Mouse (Mus musculus) kidney, adult 2 months (tissue): ENCODE measurements around the gene Rpl38. TPM values are rescaled to one million over a fixed set of nuclear protein-coding genes. Genes with fewer than 3 reads are reported as not detected.

ENCODE experiments used
- DNase-seq: peaks from one replicate; pipeline ENCODE4 v3.0.0; 2021
- H3K27ac ChIP-seq: fragments of 200-500 bp; 2 replicates; pipeline ENCODE4 v1.5.1; 2012; ENCODE audit warnings: low read depth, low read length, control low read depth, inconsistent platforms; ENCODE audit not compliant: insufficient read depth
- H3K27me3 ChIP-seq: fragments of 200-500 bp; replicated peaks from 2 replicates; pipeline ENCODE4 v1.6.1; 2012; ENCODE audit warnings: mild to moderate bottlenecking, moderate library complexity, low read length, inconsistent platforms; ENCODE audit not compliant: control insufficient read depth, insufficient read depth
- H3K36me3 ChIP-seq: fragments of 200-500 bp; 2 replicates; pipeline ENCODE4 v1.6.1; 2012; ENCODE audit warnings: mild to moderate bottlenecking, moderate library complexity, low read length, inconsistent platforms; ENCODE audit not compliant: control insufficient read depth, insufficient read depth
- H3K4me1 ChIP-seq: fragments of 200-500 bp; 2 replicates; pipeline ENCODE4 v1.6.1; 2011; ENCODE audit warnings: low read length; ENCODE audit not compliant: control insufficient read depth, insufficient read depth
- H3K4me3 ChIP-seq: fragments of 200-500 bp; 2 replicates; pipeline ENCODE4 v1.5.1; 2011; ENCODE audit warnings: mild to moderate bottlenecking, low read depth, low read length, control low read depth; ENCODE audit not compliant: insufficient read depth
- CTCF ChIP-seq: fragments of 200-500 bp; conservative IDR thresholded peaks from 2 replicates; pipeline ENCODE4 v1.5.1; 2011; ENCODE audit warnings: low read depth, mild to moderate bottlenecking, control low read depth, low read length, moderate library complexity, mixed read lengths; ENCODE audit not compliant: insufficient read depth, insufficient read length
- POLR2A ChIP-seq: fragments of 200-500 bp; IDR thresholded peaks from one replicate; pipeline ENCODE4 v1.6.1; 2011; ENCODE audit warnings: low read depth, low read length, control low read depth
- WGBS: fragments of 180-500 bp; shearing (Covaris S2); methylation state at CpG from one replicate; pipeline ENCODE4 v1.1.7; 2018; 5-methylcytosine and 5-hydroxymethylcytosine counted together
- polyA plus RNA-seq: library from polyadenylated mRNA; depleted of rRNA; stranded (reverse); fragments of >200 nt; gene quantifications from 2 replicates; pipeline ENCODE4 v1.2.3, GENCODE M21; 2012; rRNA removed

Gene Rpl38
- 432 and 738 TPM in 2 replicates for polyA plus RNA-seq

DNA sequence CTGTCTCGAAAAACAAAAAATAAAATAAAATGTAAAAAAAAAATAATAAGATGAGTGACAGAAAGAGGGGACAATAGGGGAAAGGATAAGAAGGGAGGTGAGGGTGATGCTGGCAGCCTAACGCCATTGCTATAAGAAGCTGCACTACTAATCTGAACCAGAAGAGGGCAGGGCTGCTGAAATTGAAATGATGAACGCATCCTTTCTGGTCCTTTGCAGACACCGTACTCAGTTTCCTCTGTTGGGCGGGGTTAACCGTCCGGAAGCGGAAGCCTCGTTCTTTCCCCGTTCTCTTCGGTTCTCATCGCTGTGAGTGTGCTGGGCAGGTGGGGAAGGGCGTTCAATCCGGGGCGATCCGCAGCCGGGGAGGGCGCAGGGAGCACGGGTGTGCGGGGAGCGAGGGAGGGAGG lies at the start of gene Rpl38:
Rpl38 (plus strand) TSS at position 224 of the 410 bp plus-strand sequence.
- H3K27me3 ChIP-seq = no peaks in the 10 kb centered on the region
- H3K36me3 ChIP-seq = peaks cover 3% of the 10 kb centered on the region; the same call in 1 of the 2 replicates
- peaks cover 18% of the 10 kb centered on the region for H3K4me1 ChIP-seq
- DNase-seq = peak; percentile 97
- H3K4me3 ChIP-seq = peak within 1 kb of the TSS; percentile 77
- H3K27ac ChIP-seq = peak within 1 kb of the TSS; percentile 12; the same call in 1 of the 2 replicates
- TF ChIP-seq CTCF = peak; percentile 84
- TF ChIP-seq POLR2A = peak; percentile 82
- WGBS = 2% methylated on average over 16 of the region's 21 CpGs

DNA sequence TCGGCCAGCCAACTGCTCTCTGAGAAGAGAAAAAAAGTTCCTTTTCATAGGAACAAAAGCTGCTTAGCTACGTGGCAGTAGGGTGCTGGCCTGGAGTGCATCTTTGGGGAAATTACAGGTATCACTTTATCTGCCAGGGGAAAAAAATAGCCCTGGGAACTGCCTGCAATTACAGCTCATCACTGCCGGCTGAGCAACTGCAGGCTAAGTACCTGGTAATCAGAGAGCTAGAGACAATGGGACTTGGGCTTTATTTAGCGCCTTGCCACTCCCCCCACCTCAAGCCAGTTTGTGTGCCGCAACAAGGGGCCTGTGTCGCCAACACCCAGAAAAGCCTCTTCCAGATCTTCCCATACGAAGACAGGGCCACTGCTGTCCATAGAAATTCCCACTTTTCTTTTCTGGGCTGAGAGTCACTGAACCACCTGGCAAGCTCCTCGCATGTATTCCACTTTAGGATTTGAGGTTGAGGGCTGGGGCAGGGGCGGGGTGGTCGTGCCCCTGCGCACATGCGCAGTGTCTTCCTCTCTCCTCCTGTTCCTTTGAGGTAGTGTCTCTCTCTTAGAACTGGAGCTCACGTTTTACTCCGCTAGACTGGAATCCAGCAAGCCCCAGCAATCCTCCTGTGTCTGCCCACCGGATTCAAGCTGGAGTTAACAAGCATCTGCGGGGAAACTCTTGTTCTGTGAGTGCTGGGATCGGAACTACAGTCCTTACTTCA lies 49.5 kb upstream of the Rpl38 start:
- Histone ChIP-seq H3K4me3 (no peak overlapping the region), H3K27me3 (no peaks in the 10 kb centered on the region), H3K27ac (no peak overlapping the region), H3K4me1 (no peaks in the 10 kb centered on the region), H3K36me3 (no peaks in the 10 kb centered on the region)
- 43% methylated on average over 17 of the region's 17 CpGs for WGBS
- TF ChIP-seq POLR2A (no peak), CTCF (no peak)
- DNase-seq = no peak

DNA sequence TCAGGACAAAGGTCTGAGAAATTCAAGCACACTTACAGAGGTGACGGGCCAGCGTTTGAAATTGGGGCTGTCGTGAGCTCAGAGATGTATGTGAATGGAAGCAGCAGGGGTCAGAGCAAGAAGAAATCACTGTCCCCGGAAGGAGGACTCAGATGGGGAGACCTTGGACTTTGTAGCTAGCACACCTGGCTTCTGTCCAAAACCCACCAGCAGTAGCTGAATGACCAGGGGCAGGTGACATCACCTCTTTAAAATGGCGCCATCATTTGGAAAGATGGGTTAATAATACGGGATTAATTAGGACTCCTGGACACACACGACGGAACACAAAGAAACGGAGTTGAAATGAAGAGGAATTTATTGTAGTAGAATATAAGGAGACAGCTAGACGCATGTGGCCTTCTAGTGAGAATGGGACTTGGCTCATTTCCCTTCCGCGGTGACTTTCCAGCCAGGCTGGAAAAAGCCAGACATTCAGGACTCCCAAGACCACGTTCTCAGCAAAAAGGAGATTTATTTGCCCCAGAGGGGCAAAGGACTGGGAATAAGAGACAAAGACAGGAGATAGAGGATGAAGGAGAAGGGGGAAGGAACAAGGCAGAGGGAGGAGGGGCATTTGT lies 42.1 kb upstream of the Rpl38 start:
- 54% methylated on average over 13 of the region's 13 CpGs for WGBS
- Histone ChIP-seq H3K27me3 (no peaks in the 10 kb centered on the region), H3K4me1 (no peaks in the 10 kb centered on the region), H3K27ac (no peak overlapping the region), H3K4me3 (no peak overlapping the region), H3K36me3 (no peaks in the 10 kb centered on the region)
- peak; percentile 4 for DNase-seq
- TF ChIP-seq CTCF = no peak
- no peak for TF ChIP-seq POLR2A

DNA sequence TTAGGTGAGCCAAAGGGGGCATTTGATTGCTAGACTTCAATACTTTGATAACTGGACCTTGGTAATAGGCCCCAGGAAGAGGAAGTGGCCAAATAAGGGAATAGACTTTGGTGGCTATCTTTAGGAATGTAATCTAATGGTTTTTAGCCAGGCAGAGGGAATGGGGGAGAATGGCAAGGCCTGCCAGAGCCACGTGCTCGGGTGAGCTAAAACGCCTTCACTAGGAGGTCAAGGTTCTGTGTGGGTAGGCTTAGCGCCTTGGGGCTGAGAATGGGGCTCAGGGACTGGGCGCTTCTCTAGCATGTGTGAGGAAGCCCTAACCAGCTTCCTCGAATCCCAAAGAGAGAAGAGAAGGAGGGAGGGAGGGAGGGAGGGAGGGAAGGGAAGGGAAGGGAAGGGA lies 41.3 kb upstream of the Rpl38 start:
- WGBS = 53% methylated on average over 5 of the region's 6 CpGs
- TF ChIP-seq CTCF (no peak), POLR2A (no peak)
- H3K4me1 ChIP-seq = no peaks in the 10 kb centered on the region

DNA sequence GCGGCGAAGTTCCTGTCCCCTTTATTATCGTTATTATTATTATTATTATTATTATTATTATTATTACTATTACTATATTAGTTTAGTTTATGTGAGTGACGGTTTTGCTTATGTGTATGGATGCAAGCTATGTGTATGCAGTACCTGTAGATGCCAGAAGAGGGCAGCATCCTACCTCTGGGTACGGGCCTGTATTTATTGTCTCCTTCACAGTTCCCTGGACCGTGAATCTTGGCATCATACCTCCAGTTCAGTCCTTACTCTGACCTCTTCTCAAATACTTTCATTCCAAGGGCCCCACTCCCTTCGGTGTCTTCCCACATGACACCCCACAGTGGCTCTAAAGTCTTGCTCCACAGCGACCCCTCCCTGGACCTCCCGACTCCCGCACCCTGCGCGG lies 40.3 kb upstream of the Rpl38 start:
- no peaks in the 10 kb centered on the region for H3K27me3 ChIP-seq
- no peak overlapping the region for H3K27ac ChIP-seq
- no peaks in the 10 kb centered on the region for H3K36me3 ChIP-seq
- TF ChIP-seq CTCF (peak; percentile 30; the same call in 1 of the 2 replicates), POLR2A (no peak)
- H3K4me3 ChIP-seq = no peak overlapping the region
- peak; percentile 3 for DNase-seq
- H3K4me1 ChIP-seq = no peaks in the 10 kb centered on the region
- WGBS = 75% methylated on average over 12 of the region's 12 CpGs

More for the DNA sequence above, 41.3 kb upstream of the Rpl38 start:
- Histone ChIP-seq H3K27ac (no peak overlapping the region), H3K4me3 (no peak overlapping the region), H3K27me3 (no peaks in the 10 kb centered on the region), H3K36me3 (no peaks in the 10 kb centered on the region)
- DNase-seq = no peak

DNA sequence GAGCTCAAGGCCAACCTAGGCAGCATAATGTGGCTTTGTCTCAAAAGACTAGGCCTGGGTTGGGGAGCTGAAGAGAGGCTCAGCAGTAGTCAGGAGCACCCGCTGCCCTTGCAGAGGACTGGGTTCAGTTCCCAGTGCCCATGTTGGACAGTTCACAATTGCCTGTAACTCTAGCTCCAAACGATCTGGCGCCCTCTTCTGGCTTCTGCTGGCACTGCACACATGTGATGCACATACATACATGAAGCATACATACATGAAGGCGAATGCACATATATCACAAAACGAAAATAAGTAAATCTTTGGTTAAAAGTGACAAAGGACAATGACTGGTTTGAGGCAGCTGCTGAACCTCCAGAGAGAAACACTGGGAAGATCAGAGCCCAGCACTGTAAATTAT lies 38.3 kb upstream of the Rpl38 start:
- 89% methylated on average over 5 of the region's 5 CpGs for WGBS
- Histone ChIP-seq H3K4me3 (no peak overlapping the region), H3K36me3 (no peaks in the 10 kb centered on the region), H3K4me1 (no peaks in the 10 kb centered on the region), H3K27ac (no peak overlapping the region), H3K27me3 (no peaks in the 10 kb centered on the region)
- no peak for TF ChIP-seq POLR2A
- TF ChIP-seq CTCF = no peak
- no peak for DNase-seq

DNA sequence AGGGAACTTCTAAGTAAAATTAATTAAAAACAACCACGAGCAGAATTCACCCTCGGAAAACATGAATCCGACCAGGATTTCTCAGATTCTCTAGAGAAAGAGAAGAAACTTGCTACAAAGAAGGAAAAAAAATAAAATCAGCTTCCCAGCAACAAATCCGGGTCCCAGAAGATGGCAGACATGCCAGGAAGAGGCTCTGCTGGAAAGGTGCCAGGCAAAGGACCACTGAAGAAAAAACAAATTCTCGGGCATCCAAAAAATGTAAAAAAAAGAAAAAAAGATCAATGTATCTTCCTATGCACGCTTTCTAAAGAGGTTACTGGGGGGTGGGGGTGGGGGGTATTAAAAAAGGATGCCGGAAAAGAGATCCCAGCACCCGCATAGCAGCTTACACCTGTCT lies 36.1 kb upstream of the Rpl38 start:
- TF ChIP-seq POLR2A (no peak), CTCF (no peak)
- no peaks in the 10 kb centered on the region for H3K27me3 ChIP-seq
- H3K27ac ChIP-seq = no peak overlapping the region
- no peak overlapping the region for H3K4me3 ChIP-seq
- no peaks in the 10 kb centered on the region for H3K36me3 ChIP-seq
- H3K4me1 ChIP-seq = no peaks in the 10 kb centered on the region
- DNase-seq = no peak
- 62% methylated on average over 8 of the region's 8 CpGs for WGBS
